ENCODE assay signal across 8 mouse cellular contexts in genomic region chr4:147275021-147275772, GRCm38 (mm10). TPM values are rescaled to one million over a fixed set of nuclear protein-coding genes. Genes with fewer than 3 reads are reported as not detected.
DNase-seq lines count a peak whose midpoint lies in the region; ATAC-seq lines count a peak whose summit lies in the region.
"Not testable (repeated sequence)": the region's sequence is repeated elsewhere in the genome, so short reads cannot be mapped to it uniquely, and the experiment has no call there.
"Had no signal": no experiment of that assay in that cellular context is flagged by ENCODE, and none has a peak within 500 bp of the region (broad histone marks: within the 10 kb centered on the region; RNA-seq: fewer than 3 reads in every experiment).

No protein-coding gene starts in this region.

- H3K27ac ChIP-seq in forebrain, embryonic 11.5 days (ENCODE audit: low read depth, low read length); heart, embryonic 14.5 days (replicated peaks in 1 of 2; ENCODE audit: control insufficient read depth in 1 of 2, insufficient read depth in 1 of 2, low read depth in 2 of 2, low read length in 2 of 2); intestine, embryonic 15.5 days; limb, embryonic 15.5 days; midbrain, embryonic 10.5 days (replicated peaks): not testable (repeated sequence)

- H3K4me2 ChIP-seq in forebrain, embryonic 11.5 days (ENCODE audit: low read depth, low read length, severe bottlenecking): peak overlapping the region; percentile 15; the same call in 1 of the 2 replicates
- peak overlapping the region; percentile 50 for H3K4me2 ChIP-seq in heart, embryonic 14.5 days (ENCODE audit: low read length)
- peak overlapping the region; percentile 53 for H3K4me2 ChIP-seq in intestine, embryonic 15.5 days (replicated peaks)
- peak overlapping the region; percentile 36 for H3K4me2 ChIP-seq in limb, embryonic 15.5 days

- not testable (repeated sequence) for H3K4me1 ChIP-seq in forebrain, embryonic 11.5 days (replicated peaks; ENCODE audit: control insufficient read depth, insufficient read depth, low read length); heart, embryonic 14.5 days (ENCODE audit: control insufficient read depth in 2 of 2, insufficient read depth in 2 of 2, low read length in 2 of 2); intestine, embryonic 15.5 days (replicated peaks); limb, embryonic 15.5 days; midbrain, embryonic 10.5 days

- H3K4me3 ChIP-seq in forebrain, embryonic 11.5 days (ENCODE audit: low read depth, low read length): not testable (repeated sequence)
- H3K4me3 ChIP-seq in heart, embryonic 14.5 days (ENCODE audit: control insufficient read depth in 1 of 2, insufficient read depth in 1 of 2, low read depth in 1 of 2, low read length in 2 of 2): peak overlapping the region; percentile 16 to 28; a peak in 3 of 4 replicates
- peak overlapping the region; percentile 31 for H3K4me3 ChIP-seq in intestine, embryonic 15.5 days (replicated peaks)
- H3K4me3 ChIP-seq in limb, embryonic 15.5 days: peak overlapping the region; percentile 18
- H3K4me3 ChIP-seq in midbrain, embryonic 10.5 days: peak overlapping the region; percentile 42

- peak; percentile 89 for ATAC-seq in forebrain, embryonic 11.5 days (replicated peaks; ENCODE audit: low FRiP score)
- peak; percentile 47; the same call in 1 of the 2 replicates for ATAC-seq in heart, embryonic 14.5 days (ENCODE audit: insufficient number of reproducible peaks, insufficient read depth, low FRiP score, low read depth)
- peak; percentile 74 for ATAC-seq in intestine, embryonic 15.5 days
- ATAC-seq in limb, embryonic 15.5 days (ENCODE audit: insufficient number of reproducible peaks, low FRiP score, low TSS enrichment, low read depth): peak; percentile 90

- H3K9me3 ChIP-seq in forebrain, embryonic 11.5 days (ENCODE audit: control insufficient read depth, low read length): peaks cover 10% of the 10 kb centered on the region
- H3K9me3 ChIP-seq in heart, embryonic 14.5 days (ENCODE audit: control insufficient read depth, low read length): peaks cover 17% of the 10 kb centered on the region
- not testable (repeated sequence) for H3K9me3 ChIP-seq in intestine, embryonic 15.5 days
- peaks cover 20% of the 10 kb centered on the region for H3K9me3 ChIP-seq in limb, embryonic 15.5 days
- peaks cover 60% of the 10 kb centered on the region for H3K9me3 ChIP-seq in midbrain, embryonic 10.5 days (replicated peaks)

- not testable (repeated sequence) for H3K9ac ChIP-seq in forebrain, embryonic 11.5 days (ENCODE audit: low read length); heart, embryonic 14.5 days (ENCODE audit: low read length); intestine, embryonic 15.5 days; limb, embryonic 15.5 days

- not testable (repeated sequence) for H3K36me3 ChIP-seq in forebrain, embryonic 11.5 days (ENCODE audit: control insufficient read depth, insufficient read depth, low read length); heart, embryonic 14.5 days (ENCODE audit: control insufficient read depth, insufficient read depth, low read length); intestine, embryonic 15.5 days; limb, embryonic 15.5 days; midbrain, embryonic 10.5 days

- peak; percentile 11 for DNase-seq in cerebellum, adult 11-12 months
- peak; percentile 62 for DNase-seq in forebrain, embryonic 11.5 days (ENCODE audit: low spot score)
- DNase-seq in midbrain, embryonic 10.5 days (ENCODE audit: low spot score): peak; percentile 26
- DNase-seq in right cerebral cortex, postnatal 14 days: peak; percentile 4

- not testable (repeated sequence) for H3K27me3 ChIP-seq in forebrain, embryonic 11.5 days (ENCODE audit: control insufficient read depth, insufficient read depth, low read length); heart, embryonic 14.5 days (ENCODE audit: control insufficient read depth, insufficient read depth, low read length); intestine, embryonic 15.5 days (replicated peaks); limb, embryonic 15.5 days; midbrain, embryonic 10.5 days (ENCODE audit: low read depth, poor library complexity, severe bottlenecking)

- WGBS in forebrain, embryonic 11.5 days: 41% methylated on average over 54 of the region's 58 CpGs
- 32% methylated on average over 54 of the region's 58 CpGs for WGBS in heart, embryonic 14.5 days
- 39% methylated on average over 56 of the region's 58 CpGs for WGBS in intestine, embryonic 15.5 days
- WGBS in limb, embryonic 15.5 days: 35% methylated on average over 58 of the region's 58 CpGs
- whole genome bisulfite sequencing in midbrain, embryonic 10.5 days: 33% methylated on average over 57 of the region's 58 CpGs

RNA-seq across cellular contexts. Expression of gene Zfp988, which starts 30.3 kb away (rescaled TPM):
- 0.31 TPM in 1 of 2 replicates, not detected in the other for polyA plus RNA-seq in forebrain, embryonic 11.5 days (2014; fragmentation: Nextera tagmentation; extraction: Ambion mirVana)
- not detected in 2 replicates for polyA plus RNA-seq in heart, embryonic 14.5 days (2014; fragmentation: Nextera tagmentation; extraction: Ambion mirVana)
- polyA plus RNA-seq in intestine, embryonic 15.5 days (2015; fragmentation: Nextera tagmentation; extraction: Ambion mirVana): 0.36 and 0.39 TPM in 2 replicates
- 0.22 TPM in 1 of 2 replicates, not detected in the other for polyA plus RNA-seq in limb, embryonic 15.5 days (2015; fragmentation: Nextera tagmentation; extraction: Ambion mirVana)
- 0.06 and 0.09 TPM in 2 replicates for polyA plus RNA-seq in midbrain, embryonic 10.5 days (2016; fragmentation: Nextera tagmentation; extraction: Ambion mirVana)
- polyA plus RNA-seq: gonadal fat pad, adult 2 months had no signal

Comparison
In these comparisons a context has a peak if more than half of its experiments do, and no peak if none do; other contexts are left out.
1. DNase-seq: peak in every context shown above with its lines; median percentile 62 in forebrain, embryonic 11.5 days; 26 in midbrain, embryonic 10.5 days; 11 in cerebellum, adult 11-12 months; 4 in right cerebral cortex, postnatal 14 days.